Mouse (Mus musculus) E14TG2a.4 (cell line): ENCODE measurements around the gene Reck.

Experiments
- H3K27me3 ChIP-seq: 2 replicates; pipeline ENCODE4 v1.6.1; 2014; ENCODE audit warnings: low read length, control low read depth; ENCODE audit not compliant: insufficient read depth
- H3K36me3 ChIP-seq: 2 replicates; pipeline ENCODE4 v1.6.1; 2014; ENCODE audit warnings: low read length, control low read depth; ENCODE audit not compliant: insufficient read depth
- H3K4me1 ChIP-seq: replicated peaks from 2 replicates; pipeline ENCODE4 v1.6.1; 2014; ENCODE audit warnings: low read depth, low read length, control low read depth
- H3K4me3 ChIP-seq: replicated peaks from 2 replicates; pipeline ENCODE4 v1.5.1; 2014; ENCODE audit warnings: mild to moderate bottlenecking, low read length
- H3K9me3 ChIP-seq: 2 replicates; pipeline ENCODE4 v1.6.1; 2014; ENCODE audit warnings: low read length, control low read depth
- CTCF ChIP-seq: conservative IDR thresholded peaks from 2 replicates; pipeline ENCODE4 v1.5.1; 2014; ENCODE audit warnings: low read length
- NANOG ChIP-seq: IDR thresholded peaks from 2 replicates; pipeline ENCODE4 v1.6.1; 2014; ENCODE audit warnings: borderline replicate concordance, low read length, mixed read lengths
- POU5F1 ChIP-seq: IDR thresholded peaks from 2 replicates; pipeline ENCODE4 v1.6.1; 2014; ENCODE audit warnings: low read length, borderline replicate concordance

The Reck gene

GRCm38 (mm10) chr4:43983181-43983580, 107.9 kb downstream of the Reck start, which contains the start of gene Ccin:
Ccin (plus strand) TSS chr4:43983483.
- peaks cover 67% of the 10 kb centered on the region for H3K4me1 ChIP-seq
- H3K36me3 ChIP-seq, result peaks cover 10% of the 10 kb centered on the region; the same call in 1 of the 2 replicates
- H3K27me3 ChIP-seq, result peaks cover 35% of the 10 kb centered on the region
- TF ChIP-seq CTCF, result no peak
- TF ChIP-seq POU5F1, result no peak
- no peak for TF ChIP-seq NANOG
- H3K4me3 ChIP-seq, result peak within 1 kb of the TSS; percentile 52
- H3K9me3 ChIP-seq, result no peaks in the 10 kb centered on the region

- peak overlapping the region; percentile 52 for H3K4me3 ChIP-seq
- H3K4me1 ChIP-seq, result peaks cover 63% of the 10 kb centered on the region
- TF ChIP-seq NANOG, result no peak
- no peak for TF ChIP-seq CTCF
- no peak for TF ChIP-seq POU5F1
- H3K27me3 ChIP-seq, result peaks cover 35% of the 10 kb centered on the region
- no peaks in the 10 kb centered on the region for H3K9me3 ChIP-seq
- H3K36me3 ChIP-seq, result peaks cover 9% of the 10 kb centered on the region; the same call in 1 of the 2 replicates
These were observed 108.4 kb downstream of the Reck start for GRCm38 (mm10) chr4:43983756-43984155.

- Histone ChIP-seq H3K36me3 (peaks cover 13% of the 10 kb centered on the region), H3K4me3 (peak overlapping the region; percentile 52), H3K4me1 (peaks cover 58% of the 10 kb centered on the region), H3K27me3 (peaks cover 35% of the 10 kb centered on the region), H3K9me3 (no peaks in the 10 kb centered on the region)
- TF ChIP-seq POU5F1 (no peak), CTCF (no peak), NANOG (no peak)
These were observed 109.0 kb downstream of the Reck start for GRCm38 (mm10) chr4:43984326-43984725.

GRCm38 (mm10) chr4:43988976-43989375, 113.6 kb downstream of the Reck start:
- Histone ChIP-seq H3K9me3 (no peaks in the 10 kb centered on the region), H3K4me3 (no peak overlapping the region), H3K4me1 (peaks cover 31% of the 10 kb centered on the region), H3K27me3 (peaks cover 20% of the 10 kb centered on the region), H3K36me3 (peaks cover 11% of the 10 kb centered on the region)
- no peak for TF ChIP-seq CTCF
- TF ChIP-seq POU5F1, result no peak
- TF ChIP-seq NANOG, result no peak

GRCm38 (mm10) chr4:43993072-43993471, 117.7 kb downstream of the Reck start:
- Histone ChIP-seq H3K36me3 (peaks cover 18% of the 10 kb centered on the region), H3K4me3 (peak overlapping the region; percentile 84), H3K9me3 (no peaks in the 10 kb centered on the region), H3K4me1 (peaks cover 58% of the 10 kb centered on the region), H3K27me3 (no peaks in the 10 kb centered on the region)
- no peak for TF ChIP-seq POU5F1
- TF ChIP-seq CTCF, result no peak
- no peak for TF ChIP-seq NANOG

- H3K27me3 ChIP-seq, result no peaks in the 10 kb centered on the region
These were observed 119.0 kb downstream of the Reck start for GRCm38 (mm10) chr4:43994342-43994741.

More at GRCm38 (mm10) chr4:43994342-43994741, 119.0 kb downstream of the Reck start:
- Histone ChIP-seq H3K4me1 (peaks cover 55% of the 10 kb centered on the region), H3K9me3 (no peaks in the 10 kb centered on the region), H3K36me3 (peaks cover 12% of the 10 kb centered on the region), H3K4me3 (peak overlapping the region; percentile 84)
- TF ChIP-seq POU5F1 (no peak), CTCF (no peak), NANOG (no peak)
